Mouse (Mus musculus): ENCODE measurements at regions not wholly inside any gene's neighbourhood (a gene's known extent, or its start where the extent isn't known, plus 50 kb on each side); places are given as distances from the start of the nearest gene placed in this dataset.
A peak's percentile ranks its signal among the peaks of the same experiment; 100 is the strongest.

DNA sequence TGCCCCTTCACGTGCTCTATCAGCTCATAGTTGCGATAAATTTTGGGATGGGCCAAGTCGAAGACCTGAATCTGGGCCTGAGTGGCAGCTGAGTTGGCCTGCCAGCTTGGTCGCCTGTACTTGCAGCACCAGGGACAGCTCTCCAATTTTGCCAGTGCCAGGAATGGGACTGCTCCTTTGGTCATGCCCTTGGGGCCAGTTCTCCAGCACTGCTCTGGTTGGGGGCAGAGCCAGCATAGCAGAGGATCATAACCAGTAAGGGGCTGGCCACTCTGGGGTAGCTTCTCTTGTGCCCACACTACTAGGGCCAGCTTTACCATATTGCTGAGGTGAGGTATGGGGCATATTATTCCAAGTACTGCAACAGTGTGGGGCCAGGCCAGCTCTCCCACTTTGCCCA, 397.0 kb upstream of the Cadm2 start:
- peak; percentile 12 for DNase-seq (ENCODE audit: low read depth, low spot score)

- no peak for DNase-seq (ENCODE audit: low read depth, low spot score)
Measured at GRCm38 (mm10) chr16:67989671-67990070, 369.0 kb upstream of the Cadm2 start.

- peak; percentile 4 for DNase-seq (ENCODE audit: low read depth, low spot score)
Measured at GRCm38 (mm10) chr16:67976565-67976964, 355.9 kb upstream of the Cadm2 start.

DNA sequence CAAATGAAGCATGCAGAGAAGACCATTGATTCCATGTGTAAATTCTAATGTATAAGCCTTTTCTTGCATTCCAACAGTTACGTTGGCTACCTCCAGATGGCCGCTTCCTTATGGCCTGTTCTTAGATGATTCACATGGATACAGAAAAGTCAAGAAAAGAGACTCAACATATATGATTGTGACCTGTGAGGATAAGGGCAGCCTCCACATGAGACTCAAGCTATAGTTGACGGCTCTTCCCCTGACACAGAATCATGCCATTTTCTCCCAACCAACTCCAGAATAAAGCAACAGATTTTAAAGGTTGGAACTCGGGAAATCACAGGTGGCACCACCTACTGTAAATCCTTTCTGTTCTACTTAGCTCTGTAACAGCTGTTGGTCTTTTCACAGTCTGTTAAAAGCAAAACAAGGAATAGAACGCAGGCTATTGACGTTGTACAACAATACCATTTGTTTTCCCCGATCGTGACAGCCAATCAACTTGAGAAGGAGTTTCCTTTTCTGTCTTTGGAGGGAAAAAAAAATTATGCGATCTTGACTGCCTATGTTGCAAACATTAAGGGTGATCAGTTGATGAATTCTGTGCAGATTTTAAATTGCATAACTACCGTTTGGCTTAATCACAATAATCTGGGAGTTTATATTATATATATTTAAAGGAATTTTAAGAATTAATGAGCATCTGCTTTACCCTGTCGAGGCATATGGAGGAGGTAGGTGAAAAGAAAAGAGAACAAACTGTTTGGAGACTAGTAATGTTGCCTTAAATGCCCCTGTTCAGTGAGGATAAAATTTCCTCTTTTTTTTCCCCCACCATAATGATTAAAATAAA, 347.8 kb upstream of the Cadm2 start:
- no peak for DNase-seq (ENCODE audit: low read depth, low spot score)

GRCm38 (mm10) chr16:67949112-67949511, 328.4 kb upstream of the Cadm2 start:
- DNase-seq (ENCODE audit: low read depth, low spot score), result no peak

GRCm38 (mm10) chr16:67944406-67944805, 323.7 kb upstream of the Cadm2 start:
- DNase-seq (ENCODE audit: low read depth, low spot score), result no peak

DNA sequence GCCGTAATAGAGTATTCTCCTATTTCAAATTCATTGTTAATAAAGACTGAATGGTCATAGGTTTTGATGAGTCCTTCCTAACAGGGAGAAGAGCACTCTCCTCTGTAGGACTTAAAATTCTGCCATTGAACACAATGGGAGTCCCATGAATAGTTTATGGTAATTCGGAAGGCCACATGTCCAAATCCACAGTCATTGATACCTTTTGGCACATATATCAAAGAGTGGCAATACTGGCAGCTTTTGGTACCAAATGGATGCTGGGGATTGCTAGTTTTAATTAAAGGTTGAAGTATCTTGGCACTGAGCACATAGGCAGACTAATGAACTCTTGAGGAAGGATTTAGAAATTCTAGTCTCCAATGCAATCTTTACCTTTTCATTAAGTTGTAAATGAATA, 298.5 kb upstream of the Cadm2 start:
- DNase-seq (ENCODE audit: low read depth, low spot score), result no peak

- no peak for DNase-seq (ENCODE audit: low read depth, low spot score)
Measured at GRCm38 (mm10) chr16:67871304-67872022, 250.8 kb upstream of the Cadm2 start.

GRCm38 (mm10) chr16:67850201-67850600, 229.5 kb upstream of the Cadm2 start:
- DNase-seq (ENCODE audit: low read depth, low spot score), result no peak

- no peak for DNase-seq (ENCODE audit: low read depth, low spot score)
Measured at GRCm38 (mm10) chr16:67844481-67844880, 223.8 kb upstream of the Cadm2 start.

- DNase-seq (ENCODE audit: low read depth, low spot score), result no peak
Measured at GRCm38 (mm10) chr16:67797236-67797635, 176.5 kb upstream of the Cadm2 start.

DNA sequence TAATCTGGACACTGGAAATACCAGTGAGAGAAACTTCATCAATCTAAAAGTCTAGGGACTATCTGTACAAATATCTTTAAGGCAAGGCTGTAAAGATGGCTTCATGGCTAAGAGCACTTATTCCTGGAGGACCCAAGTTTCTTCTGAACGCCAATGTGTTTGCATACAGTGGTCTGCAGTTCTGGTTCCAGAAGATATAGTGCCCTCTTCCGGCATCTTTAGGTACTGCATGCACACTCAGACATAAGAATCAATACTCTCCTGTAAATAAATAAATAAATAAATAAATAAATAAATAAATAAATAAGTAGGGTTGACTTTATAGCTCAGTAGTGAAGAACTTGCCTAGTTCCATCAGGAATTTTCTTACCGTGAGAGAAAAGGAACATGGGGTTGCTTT, 155.4 kb upstream of the Cadm2 start:
- peak; percentile 60 for DNase-seq (ENCODE audit: low read depth, low spot score)

GRCm38 (mm10) chr16:67769114-67769513, 148.4 kb upstream of the Cadm2 start:
- peak; percentile 7 for DNase-seq (ENCODE audit: low read depth, low spot score)

DNA sequence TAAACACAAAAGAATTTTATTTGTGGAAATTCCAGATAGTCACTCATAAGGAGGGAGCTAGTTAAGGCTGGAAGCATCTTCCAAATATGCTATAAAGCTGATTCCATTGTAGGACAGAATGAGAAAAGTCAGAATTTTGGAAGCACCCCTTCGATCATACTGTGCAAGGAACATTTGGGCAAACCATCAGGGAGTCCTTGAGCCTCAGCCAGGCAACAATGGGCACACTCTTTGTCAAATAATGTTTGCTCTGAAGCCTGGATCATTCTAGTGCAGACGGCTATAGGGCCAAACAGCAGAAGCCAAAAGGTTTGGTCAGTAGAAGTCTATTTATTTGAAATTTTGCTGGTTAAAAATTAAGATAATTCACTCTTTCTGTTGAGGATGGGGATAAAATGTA, 114.7 kb upstream of the Cadm2 start:
- DNase-seq (ENCODE audit: low read depth, low spot score), result no peak

GRCm38 (mm10) chr16:67698619-67699018, 77.9 kb upstream of the Cadm2 start:
- DNase-seq (ENCODE audit: low read depth, low spot score), result no peak

Measured in ES-CJ7 (cell line).